Mouse (Mus musculus): ENCODE measurements around the gene Tmem69. TPM values are rescaled to one million over a fixed set of nuclear protein-coding genes. Genes with fewer than 3 reads are reported as not detected.

Tmem69 gene
- total RNA-seq, 2 experiments from 2014 or later, result 22.3 to 45.2 TPM

Other genes with a start within 250 kb of the Tmem69 start
- gene Mast2, start 91.8 kb downstream of the Tmem69 start, total RNA-seq (2014; fragmentation: Nextera tagmentation), result 8.3 and 20.5 TPM in 2 replicates
- gene Mast2, start 91.8 kb downstream of the Tmem69 start, total RNA-seq (2017), result 8.3 and 12.2 TPM in 2 replicates
- 14.1 and 14.6 TPM in 2 replicates for gene Ipp, start 48.4 kb downstream of the Tmem69 start, total RNA-seq (2014; fragmentation: Nextera tagmentation)
- 10.6 and 14.2 TPM in 2 replicates for gene Ipp, start 48.4 kb downstream of the Tmem69 start, total RNA-seq (2017)
- 54.0 and 64.3 TPM in 2 replicates for gene Gpbp1l1, start 1.7 kb upstream of the Tmem69 start, total RNA-seq (2014; fragmentation: Nextera tagmentation)
- gene Gpbp1l1, start 1.7 kb upstream of the Tmem69 start, total RNA-seq (2017), result 125 and 148 TPM in 2 replicates
- gene Ccdc17, start 40.7 kb upstream of the Tmem69 start, total RNA-seq (2014; fragmentation: Nextera tagmentation), result 11.4 TPM in 1 of 2 replicates, not detected in the other
- 0.26 and 0.43 TPM in 2 replicates for gene Ccdc17, start 40.7 kb upstream of the Tmem69 start, total RNA-seq (2017)
- 190 and 192 TPM in 2 replicates for gene Nasp, start 72.0 kb upstream of the Tmem69 start, total RNA-seq (2014; fragmentation: Nextera tagmentation)
- 397 and 446 TPM in 2 replicates for gene Nasp, start 72.0 kb upstream of the Tmem69 start, total RNA-seq (2017)
- gene Akr1a1, start 95.7 kb upstream of the Tmem69 start, total RNA-seq (2014; fragmentation: Nextera tagmentation), result 398 and 454 TPM in 2 replicates
- gene Akr1a1, start 95.7 kb upstream of the Tmem69 start, total RNA-seq (2017), result 580 and 694 TPM in 2 replicates
- gene Prdx1, start 129.6 kb upstream of the Tmem69 start, total RNA-seq (2014; fragmentation: Nextera tagmentation), result 255 and 303 TPM in 2 replicates
- 264 and 283 TPM in 2 replicates for gene Prdx1, start 129.6 kb upstream of the Tmem69 start, total RNA-seq (2017)
- 31.0 and 32.4 TPM in 2 replicates for gene Mmachc, start 152.5 kb upstream of the Tmem69 start, total RNA-seq (2014; fragmentation: Nextera tagmentation)
- 19.2 and 27.0 TPM in 2 replicates for gene Mmachc, start 152.5 kb upstream of the Tmem69 start, total RNA-seq (2017)
- 47.8 and 66.8 TPM in 2 replicates for gene Ccdc163, start 152.6 kb upstream of the Tmem69 start, total RNA-seq (2014; fragmentation: Nextera tagmentation)
- gene Ccdc163, start 152.6 kb upstream of the Tmem69 start, total RNA-seq (2017), result 13.6 and 18.8 TPM in 2 replicates
- gene Tesk2, start 165.0 kb upstream of the Tmem69 start, total RNA-seq (2014; fragmentation: Nextera tagmentation), result 7.3 and 9.3 TPM in 2 replicates
- gene Tesk2, start 165.0 kb upstream of the Tmem69 start, total RNA-seq (2017), result 7.3 and 11.1 TPM in 2 replicates